Mouse (Mus musculus) hindbrain, embryonic 10.5 days (tissue): ENCODE measurements at regions not wholly inside any gene's neighbourhood (a gene's known extent, or its start where the extent isn't known, plus 50 kb on each side); places are given as distances from the start of the nearest gene placed in this dataset.

Experiments
- DNase-seq: peaks from one replicate; pipeline ENCODE4 v3.0.0-alpha.2; 2017; ENCODE audit warnings: low spot score
- H3K27ac ChIP-seq: fragments of 300-500 bp; sonication (generic); 2 replicates; pipeline ENCODE4 v1.5.1; 2016; ENCODE audit warnings: mild to moderate bottlenecking, moderate library complexity
- H3K27me3 ChIP-seq: fragments of 300-500 bp; sonication (generic); 2 replicates; pipeline ENCODE4 v1.6.1; 2016; ENCODE audit warnings: mild to moderate bottlenecking; ENCODE audit not compliant: poor library complexity, insufficient read depth, severe bottlenecking
- H3K36me3 ChIP-seq: fragments of 300-500 bp; sonication (generic); 2 replicates; pipeline ENCODE4 v1.6.1; 2016; ENCODE audit warnings: mild to moderate bottlenecking, moderate library complexity
- H3K4me1 ChIP-seq: fragments of 300-500 bp; sonication (generic); replicated peaks from 2 replicates; pipeline ENCODE4 v1.6.1; 2016; ENCODE audit warnings: mild to moderate bottlenecking
- H3K4me3 ChIP-seq: fragments of 300-500 bp; sonication (generic); 2 replicates; pipeline ENCODE4 v1.5.1; 2016; ENCODE audit warnings: mild to moderate bottlenecking, moderate library complexity
- H3K9me3 ChIP-seq: fragments of 300-500 bp; sonication (generic); 2 replicates; pipeline ENCODE4 v1.6.1; 2016; ENCODE audit warnings: mild to moderate bottlenecking, moderate library complexity
- WGBS: fragments of 180-500 bp; shearing (Covaris S2); methylation state at CpG from one replicate; pipeline ENCODE4 v1.1.7; 2016; 5-methylcytosine and 5-hydroxymethylcytosine counted together

DNA sequence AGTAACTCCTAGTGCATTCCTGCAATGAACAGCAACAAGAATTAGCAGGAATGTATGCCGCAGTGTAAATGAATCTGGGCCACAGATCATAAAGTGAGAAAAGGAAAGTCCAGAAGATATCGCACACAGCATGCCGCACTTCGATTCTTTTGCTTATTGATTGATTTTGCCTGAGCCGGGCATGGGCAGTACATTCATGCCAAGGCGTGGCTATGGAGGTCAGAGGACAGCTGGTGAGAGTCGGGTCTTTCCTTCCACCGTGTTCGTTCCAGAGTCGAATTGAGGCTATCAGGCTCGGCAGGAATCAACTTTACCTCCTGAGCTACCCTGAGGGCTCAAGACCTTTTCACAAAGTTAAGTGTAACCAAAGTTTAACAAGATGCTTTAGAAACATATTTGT lies 372.3 kb upstream of the Jarid2 start:
- no peak for DNase-seq
- Histone ChIP-seq H3K4me3 (no peak overlapping the region), H3K9me3 (no peaks in the 10 kb centered on the region), H3K4me1 (peaks cover 54% of the 10 kb centered on the region), H3K27ac (no peak overlapping the region; the same call in 1 of the 2 replicates), H3K27me3 (peaks cover 21% of the 10 kb centered on the region), H3K36me3 (no peaks in the 10 kb centered on the region)
- 88% methylated on average over 11 of the region's 11 CpGs for WGBS

GRCm38 (mm10) chr13:44359344-44359743 lies 369.9 kb upstream of the Jarid2 start:
- H3K4me3 ChIP-seq, result no peak overlapping the region
- no peaks in the 10 kb centered on the region for H3K9me3 ChIP-seq
- no peak overlapping the region for H3K27ac ChIP-seq
- peaks cover 66% of the 10 kb centered on the region for H3K4me1 ChIP-seq
- DNase-seq, result no peak
- no peaks in the 10 kb centered on the region for H3K36me3 ChIP-seq
- H3K27me3 ChIP-seq, result peaks cover 21% of the 10 kb centered on the region
- 82% methylated on average over 7 of the region's 7 CpGs for WGBS

DNA sequence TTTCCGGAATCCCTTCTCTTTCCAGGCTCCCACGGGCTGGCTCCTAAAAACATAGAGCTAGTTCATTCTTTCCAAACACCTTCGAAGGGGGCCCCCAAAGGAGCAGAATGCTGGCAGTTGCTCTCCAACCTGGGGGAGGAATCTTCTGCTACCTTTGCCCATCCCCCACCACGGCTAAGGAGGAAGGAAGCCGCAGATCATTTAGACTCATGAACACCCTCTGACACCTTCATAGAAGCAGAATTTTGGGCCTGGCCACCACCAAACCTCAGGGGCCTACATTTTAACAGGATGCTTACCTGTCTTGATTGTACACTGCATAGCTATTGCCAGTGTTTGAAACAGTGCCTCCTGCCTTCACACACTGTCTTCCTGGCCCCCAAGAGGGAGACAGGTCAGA lies 369.3 kb upstream of the Jarid2 start:
- H3K36me3 ChIP-seq, result no peaks in the 10 kb centered on the region
- H3K4me3 ChIP-seq, result no peak overlapping the region
- no peak overlapping the region for H3K27ac ChIP-seq
- WGBS, result 83% methylated on average over 5 of the region's 5 CpGs
- no peaks in the 10 kb centered on the region for H3K9me3 ChIP-seq
- peaks cover 62% of the 10 kb centered on the region for H3K4me1 ChIP-seq
- peaks cover 21% of the 10 kb centered on the region for H3K27me3 ChIP-seq
- DNase-seq, result no peak

GRCm38 (mm10) chr13:44360725-44361290 lies 368.5 kb upstream of the Jarid2 start:
- H3K9me3 ChIP-seq, result no peaks in the 10 kb centered on the region
- 69% methylated on average over 15 of the region's 15 CpGs for WGBS
- peaks cover 55% of the 10 kb centered on the region for H3K4me1 ChIP-seq
- H3K4me3 ChIP-seq, result no peak overlapping the region
- H3K27ac ChIP-seq, result 0 out of 2 replicates have a peak overlapping the region, but pooled peaks have one; percentile 79
- no peaks in the 10 kb centered on the region for H3K36me3 ChIP-seq
- DNase-seq, result no peak
- H3K27me3 ChIP-seq, result peaks cover 21% of the 10 kb centered on the region

DNA sequence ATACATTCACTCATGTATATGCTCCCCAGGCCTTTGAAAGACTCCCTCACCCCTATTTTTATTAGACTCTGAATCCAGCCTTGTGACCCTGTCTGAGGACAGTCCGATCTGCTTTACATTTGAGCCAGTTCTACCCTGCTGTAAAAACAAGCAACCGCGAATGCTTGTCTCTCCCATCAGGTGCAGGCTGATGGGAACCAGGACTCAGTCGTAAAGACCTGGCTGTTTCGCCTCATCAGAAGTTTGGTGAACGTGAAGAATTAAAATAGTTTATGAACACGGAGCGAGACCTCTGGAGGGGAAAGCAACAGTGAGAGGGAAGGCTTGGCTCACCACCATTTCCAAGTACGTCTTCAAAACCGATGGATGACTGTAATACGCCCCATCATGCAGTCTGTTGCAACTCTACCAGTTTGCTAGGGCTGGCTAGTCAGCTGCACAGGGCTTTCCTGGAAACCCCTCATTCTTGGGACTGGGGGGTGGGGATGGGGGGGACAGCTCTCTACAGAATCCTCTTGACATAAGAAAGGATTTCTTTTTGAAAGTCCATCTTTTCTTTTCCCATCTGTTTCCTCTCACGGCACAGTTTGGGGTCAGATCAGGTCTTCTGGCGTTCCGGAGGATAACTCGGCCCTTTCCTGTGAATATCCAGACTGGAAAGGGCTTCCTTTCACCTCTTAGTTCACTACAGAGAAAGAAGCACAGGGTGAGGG lies 366.8 kb upstream of the Jarid2 start:
- H3K4me1 ChIP-seq, result peaks cover 49% of the 10 kb centered on the region
- peaks cover 12% of the 10 kb centered on the region for H3K27me3 ChIP-seq
- no peaks in the 10 kb centered on the region for H3K9me3 ChIP-seq
- H3K36me3 ChIP-seq, result no peaks in the 10 kb centered on the region
- 48% methylated on average over 15 of the region's 15 CpGs for WGBS
- H3K27ac ChIP-seq, result peak overlapping the region; percentile 79
- DNase-seq, result no peak
- H3K4me3 ChIP-seq, result no peak overlapping the region

- H3K9me3 ChIP-seq, result no peaks in the 10 kb centered on the region
- peaks cover 12% of the 10 kb centered on the region for H3K27me3 ChIP-seq
- peak overlapping the region; percentile 79 for H3K27ac ChIP-seq
- DNase-seq, result no peak
- H3K36me3 ChIP-seq, result no peaks in the 10 kb centered on the region
- peaks cover 49% of the 10 kb centered on the region for H3K4me1 ChIP-seq
- no peak overlapping the region for H3K4me3 ChIP-seq
- 10% methylated on average over 2 of the region's 2 CpGs for whole genome bisulfite sequencing
These were observed 366.3 kb upstream of the Jarid2 start for GRCm38 (mm10) chr13:44363016-44363415.

GRCm38 (mm10) chr13:44369301-44369700 lies 360.0 kb upstream of the Jarid2 start:
- H3K9me3 ChIP-seq, result no peaks in the 10 kb centered on the region
- H3K4me1 ChIP-seq, result peaks cover 28% of the 10 kb centered on the region
- H3K27me3 ChIP-seq, result peaks cover 37% of the 10 kb centered on the region
- no peak overlapping the region for H3K4me3 ChIP-seq
- no peak for DNase-seq
- peak overlapping the region; percentile 46; the same call in 1 of the 2 replicates for H3K27ac ChIP-seq
- 64% methylated on average over 7 of the region's 7 CpGs for WGBS
- H3K36me3 ChIP-seq, result no peaks in the 10 kb centered on the region

GRCm38 (mm10) chr13:44372361-44372877 lies 356.9 kb upstream of the Jarid2 start:
- Histone ChIP-seq H3K4me1 (peaks cover 55% of the 10 kb centered on the region), H3K27me3 (peaks cover 54% of the 10 kb centered on the region), H3K36me3 (no peaks in the 10 kb centered on the region), H3K27ac (no peak overlapping the region; the same call in 1 of the 2 replicates), H3K9me3 (no peaks in the 10 kb centered on the region), H3K4me3 (no peak overlapping the region)
- 89% methylated on average over 6 of the region's 6 CpGs for WGBS
- no peak for DNase-seq

- H3K4me3 ChIP-seq, result no peak overlapping the region
- WGBS, result 17% methylated on average over 13 of the region's 13 CpGs
- no peaks in the 10 kb centered on the region for H3K9me3 ChIP-seq
- H3K4me1 ChIP-seq, result peaks cover 39% of the 10 kb centered on the region
- peaks cover 38% of the 10 kb centered on the region for H3K27me3 ChIP-seq
- DNase-seq, result peak; percentile 63
- H3K36me3 ChIP-seq, result no peaks in the 10 kb centered on the region
- H3K27ac ChIP-seq, result peak overlapping the region; percentile 81
These were observed 353.7 kb upstream of the Jarid2 start for GRCm38 (mm10) chr13:44375476-44376159.

DNA sequence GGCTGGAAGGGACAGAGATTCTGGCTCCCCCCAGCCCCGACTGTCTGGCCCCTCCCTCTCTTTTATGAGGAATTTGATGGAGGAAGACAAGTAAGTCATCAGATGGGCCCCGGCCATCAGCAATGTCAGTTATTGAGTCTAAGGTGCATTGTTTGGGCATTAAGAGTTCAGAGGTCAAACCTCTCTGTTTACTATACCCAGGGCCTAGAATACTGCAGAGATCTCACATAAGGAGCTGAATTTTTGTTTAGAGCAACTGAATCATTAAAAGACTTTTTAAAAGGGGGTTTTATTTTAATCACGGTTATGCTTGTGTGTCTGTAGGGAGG lies 353.1 kb upstream of the Jarid2 start:
- DNase-seq, result no peak

DNA sequence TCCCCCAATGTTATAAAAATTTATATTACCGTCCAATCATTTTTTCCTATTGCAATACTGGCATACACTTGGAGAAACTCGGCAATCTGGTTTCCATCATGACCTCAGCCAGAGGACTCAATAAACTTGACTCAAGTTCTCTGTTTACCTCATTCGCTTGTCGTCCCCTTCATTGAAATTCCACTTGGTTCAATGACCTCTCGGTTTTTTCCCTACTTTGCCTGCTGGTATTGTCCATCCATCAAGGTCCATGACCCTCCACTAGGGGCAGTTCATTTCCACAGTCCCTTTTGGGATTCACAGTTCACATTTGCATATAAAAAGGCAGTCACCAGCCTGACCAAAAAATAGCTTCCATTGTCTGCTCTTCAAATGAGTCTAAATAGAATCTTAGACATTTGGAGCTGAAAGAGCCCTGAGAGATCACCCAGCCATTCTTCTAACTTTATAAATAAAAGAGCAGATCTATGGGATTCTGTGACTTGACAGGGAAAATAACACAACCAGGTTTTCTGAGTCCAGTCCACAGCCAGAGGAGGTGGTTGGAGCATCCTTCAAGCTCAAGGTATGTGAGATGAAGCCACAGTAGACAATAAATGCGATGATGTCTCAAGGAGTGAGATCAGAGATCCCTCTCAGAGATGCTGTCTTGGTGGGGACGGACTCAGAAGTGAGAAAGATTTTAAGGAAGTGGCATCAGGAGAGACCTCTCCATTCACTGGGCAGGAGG lies 347.4 kb upstream of the Jarid2 start:
- Histone ChIP-seq H3K4me1 (peaks cover 38% of the 10 kb centered on the region), H3K27me3 (peaks cover 20% of the 10 kb centered on the region), H3K9me3 (no peaks in the 10 kb centered on the region), H3K36me3 (no peaks in the 10 kb centered on the region), H3K27ac (peak overlapping the region; percentile 72), H3K4me3 (no peak overlapping the region)
- DNase-seq, result peak; percentile 73
- 28% methylated on average over 7 of the region's 7 CpGs for WGBS

More for the DNA sequence above, 353.1 kb upstream of the Jarid2 start:
- Histone ChIP-seq H3K27ac (peak overlapping the region; percentile 81), H3K9me3 (no peaks in the 10 kb centered on the region), H3K4me1 (peaks cover 43% of the 10 kb centered on the region), H3K36me3 (no peaks in the 10 kb centered on the region), H3K4me3 (no peak overlapping the region), H3K27me3 (peaks cover 37% of the 10 kb centered on the region)
- 12% methylated on average over 3 of the region's 3 CpGs for WGBS

- H3K27me3 ChIP-seq, result peaks cover 12% of the 10 kb centered on the region; the same call in 1 of the 2 replicates
- DNase-seq, result no peak
- peaks cover 30% of the 10 kb centered on the region for H3K4me1 ChIP-seq
- peaks cover 9% of the 10 kb centered on the region; the same call in 1 of the 2 replicates for H3K9me3 ChIP-seq
- WGBS, result 66% methylated on average over 11 of the region's 11 CpGs
- no peaks in the 10 kb centered on the region for H3K36me3 ChIP-seq
- H3K4me3 ChIP-seq, result no peak overlapping the region
- peak overlapping the region; percentile 66 for H3K27ac ChIP-seq
These were observed 346.0 kb upstream of the Jarid2 start for GRCm38 (mm10) chr13:44383322-44383721.
